Mouse (Mus musculus) skeletal muscle tissue, postnatal 0 days (tissue): ENCODE measurements around the gene Pou6f2. TPM values are rescaled to one million over a fixed set of nuclear protein-coding genes. Genes with fewer than 3 reads are reported as not detected.

Source experiments
- polyA plus RNA-seq: library from polyadenylated mRNA; unstranded; fragments of >200 nt; fragmentation: Nextera tagmentation; extraction: Ambion mirVana; gene quantifications from 2 replicates; pipeline ENCODE4 v1.2.1, GENCODE M21; 2015

The Pou6f2 gene
- 0.03 and 0.10 TPM in 2 replicates for polyA plus RNA-seq

GRCm38 (mm10) chr13:18397586-18397985, at the start of gene Pou6f2:
TSS of gene Pou6f2 (minus strand) at chr13:18397686.

